Mouse (Mus musculus) heart, embryonic 14.5 days (tissue): ENCODE measurements around the gene Phb2. TPM values are rescaled to one million over a fixed set of nuclear protein-coding genes. Genes with fewer than 3 reads are reported as not detected.

Source experiments
- ATAC-seq: fragments of 200-750 bp; cut with Nextera tagmentation; 2 replicates; pipeline ENCODE4 v1.8.0; 2017; ENCODE audit warnings: low read depth, moderate TSS enrichment; ENCODE audit not compliant: insufficient number of reproducible peaks, insufficient read depth, low FRiP score
- H3K27ac ChIP-seq, 2 experiments: fragments of 200-500 bp in 1 of 2; fragments of 300-500 bp in 1 of 2; sonication (generic) in 1 of 2; replicated peaks in 1 of 2; 2 replicates each; pipeline ENCODE4 v1.5.1; 2012 to 2014; ENCODE audit warnings: low read depth in 2 of 2, low read length in 2 of 2, control low read depth in 1 of 2, mild to moderate bottlenecking in 1 of 2, mixed read lengths in 1 of 2; ENCODE audit not compliant: control insufficient read depth in 1 of 2, insufficient read depth in 1 of 2
- H3K27me3 ChIP-seq: fragments of 300-500 bp; sonication (generic); 2 replicates; pipeline ENCODE4 v1.6.1; 2014; ENCODE audit warnings: mild to moderate bottlenecking, low read length, control low read depth; ENCODE audit not compliant: control insufficient read depth, insufficient read depth
- H3K36me3 ChIP-seq: fragments of 300-500 bp; sonication (generic); 2 replicates; pipeline ENCODE4 v1.6.1; 2014; ENCODE audit warnings: mild to moderate bottlenecking, control low read depth, low read length, mixed read lengths; ENCODE audit not compliant: control insufficient read depth, insufficient read depth
- H3K4me1 ChIP-seq, 2 experiments: fragments of 200-500 bp in 1 of 2; fragments of 300-500 bp in 1 of 2; sonication (generic) in 1 of 2; 2 replicates each; pipeline ENCODE4 v1.6.1; 2012 to 2014; ENCODE audit warnings: low read length in 2 of 2, control low read depth in 1 of 2, mixed read lengths in 1 of 2; ENCODE audit not compliant: control insufficient read depth in 2 of 2, insufficient read depth in 2 of 2
- H3K4me2 ChIP-seq: fragments of 300-500 bp; sonication (generic); 2 replicates; pipeline ENCODE4 v1.6.1; 2014; ENCODE audit warnings: mild to moderate bottlenecking, low read length
- H3K4me3 ChIP-seq, 2 experiments: fragments of 200-500 bp in 1 of 2; fragments of 300-500 bp in 1 of 2; sonication (generic) in 1 of 2; 2 replicates each; pipeline ENCODE4 v1.5.1; 2012 to 2014; ENCODE audit warnings: low read length in 2 of 2, mild to moderate bottlenecking in 2 of 2, control low read depth in 1 of 2, low read depth in 1 of 2, moderate library complexity in 1 of 2; ENCODE audit not compliant: control insufficient read depth in 1 of 2, insufficient read depth in 1 of 2
- H3K9ac ChIP-seq: fragments of 300-500 bp; sonication (generic); 2 replicates; pipeline ENCODE4 v1.6.1; 2014; ENCODE audit warnings: mild to moderate bottlenecking, low read length
- H3K9me3 ChIP-seq: fragments of 300-500 bp; sonication (generic); 2 replicates; pipeline ENCODE4 v1.6.1; 2016; ENCODE audit warnings: low read length, control low read depth; ENCODE audit not compliant: control insufficient read depth
- WGBS: fragments of 180-500 bp; shearing (Covaris S2); extraction: QIAGEN DNeasy Blood & Tissue Kit; methylation state at CpG from one replicate; pipeline ENCODE4 v1.1.7; 2014; 5-methylcytosine and 5-hydroxymethylcytosine counted together
- polyA plus RNA-seq: library from polyadenylated mRNA; unstranded; fragments of >200 nt; fragmentation: Nextera tagmentation; extraction: Ambion mirVana; gene quantifications from 2 replicates; pipeline ENCODE4 v1.2.1, GENCODE M21; 2014

The Phb2 gene
- polyA plus RNA-seq, 1 experiment from 2014 or later = 295 TPM

- H3K27me3 ChIP-seq = no peaks in the 10 kb centered on the region
- H3K4me3 ChIP-seq = no peak overlapping the region
- H3K9ac ChIP-seq = no peak overlapping the region
- peaks cover 24% of the 10 kb centered on the region for H3K36me3 ChIP-seq
- no peak overlapping the region for H3K27ac ChIP-seq
- no peak overlapping the region for H3K4me2 ChIP-seq
- no peak for ATAC-seq
- H3K9me3 ChIP-seq = no peaks in the 10 kb centered on the region
- H3K4me1 ChIP-seq = peaks cover 9 to 22% of the 10 kb centered on the region in 2 experiments
- WGBS = 82% methylated on average over 10 of the region's 10 CpGs
Observed at GRCm38 (mm10) chr6:124739231-124739796, 27.2 kb downstream of the Phb2 start.

DNA sequence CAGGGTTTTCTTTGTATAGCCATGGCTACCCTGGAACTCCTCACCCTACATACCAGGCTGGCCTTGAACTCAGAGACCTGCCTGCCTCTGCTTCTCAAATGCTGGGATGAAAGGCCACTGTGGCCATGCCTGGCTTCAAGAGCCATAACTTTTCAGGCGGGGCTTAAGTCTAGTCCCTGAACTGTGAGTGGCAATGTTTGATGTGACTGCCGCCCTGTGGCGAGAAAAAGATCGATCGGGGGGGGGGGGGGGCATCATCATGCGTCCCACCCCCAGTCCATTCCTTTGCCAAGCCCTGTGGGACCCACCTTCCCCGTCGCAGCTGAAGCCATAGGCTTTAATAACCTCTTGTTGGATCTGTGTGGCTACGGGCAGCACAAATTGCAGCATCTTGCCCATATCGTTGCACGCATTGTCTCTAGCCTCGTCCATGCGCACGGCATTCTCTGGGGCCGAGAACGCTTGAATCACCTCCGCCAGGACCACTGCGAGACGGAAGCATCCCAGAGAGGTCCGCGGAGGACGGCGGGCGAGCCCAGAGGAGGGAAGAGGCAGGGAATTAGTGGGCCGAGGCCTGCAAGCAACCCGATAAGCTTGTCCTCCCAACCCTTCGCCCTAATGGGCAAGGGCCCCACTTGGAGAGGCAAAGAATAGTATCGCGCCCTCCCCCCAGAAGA lies 28.2 kb downstream of the Phb2 start:
- peaks cover 33% of the 10 kb centered on the region for H3K36me3 ChIP-seq
- peak; percentile 13; the same call in 1 of the 2 replicates for ATAC-seq
- no peaks in the 10 kb centered on the region for H3K9me3 ChIP-seq
- peaks cover 9 to 28% of the 10 kb centered on the region in 2 experiments for H3K4me1 ChIP-seq
- peak overlapping the region; percentile 91 for H3K9ac ChIP-seq
- peak overlapping the region; percentile 95 to 99 for H3K27ac ChIP-seq
- peak overlapping the region; percentile 58 to 66 for H3K4me3 ChIP-seq
- WGBS = under 1% methylated on average over 29 of the region's 29 CpGs
- peak overlapping the region; percentile 88 for H3K4me2 ChIP-seq
- H3K27me3 ChIP-seq = no peaks in the 10 kb centered on the region

DNA sequence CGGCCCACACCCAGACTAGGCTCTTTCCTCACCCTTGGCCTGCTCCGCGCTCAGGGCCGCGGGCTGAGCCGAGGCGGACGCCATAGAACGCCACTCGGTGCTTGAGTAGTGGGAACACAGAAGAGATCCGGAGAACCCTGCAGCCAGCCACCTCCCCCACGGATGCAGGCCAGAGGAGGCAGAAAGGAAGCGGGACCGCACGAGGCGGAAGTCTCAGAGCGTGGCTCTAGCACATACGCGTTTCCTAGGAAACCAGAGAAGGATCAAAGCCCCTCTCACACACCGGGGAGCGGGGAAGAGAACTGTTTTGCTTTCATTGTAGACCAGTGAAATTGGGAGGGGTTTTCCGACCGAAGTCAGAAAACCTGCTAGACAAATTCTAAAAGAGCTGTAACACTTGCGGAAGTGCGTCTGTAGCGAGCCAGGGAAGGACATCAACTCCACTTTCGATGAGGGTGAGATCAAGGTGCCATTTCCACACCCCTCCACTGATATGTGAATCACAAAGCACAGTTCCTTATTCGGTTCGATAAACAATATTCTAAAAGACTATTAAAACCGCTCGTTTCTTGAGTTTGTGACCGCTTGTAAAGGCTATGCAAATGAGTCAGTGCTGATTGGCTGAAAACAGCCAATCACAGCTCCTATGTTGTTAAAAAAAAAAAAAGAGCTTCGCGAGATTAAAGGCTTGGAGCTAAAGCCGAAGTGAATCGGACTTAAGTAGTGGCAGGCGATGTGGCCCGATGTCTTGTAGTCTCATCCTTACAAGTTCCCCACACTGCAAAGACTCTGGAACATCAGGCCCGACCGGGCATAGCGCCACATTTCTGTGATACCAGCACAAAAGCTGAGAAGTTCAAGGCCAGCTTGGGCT lies 29.0 kb downstream of the Phb2 start, which contains the start of gene Grcc10:
Gene Grcc10, minus strand, starts transcription at position 487 of the 874 bp plus-strand sequence.
- peak within 1 kb of the TSS; percentile 58 to 66 for H3K4me3 ChIP-seq
- peak; percentile 68 for ATAC-seq
- peak within 1 kb of the TSS; percentile 88 for H3K4me2 ChIP-seq
- no peaks in the 10 kb centered on the region for H3K9me3 ChIP-seq
- under 1% methylated on average over 41 of the region's 41 CpGs for WGBS
- H3K4me1 ChIP-seq = peaks cover 9 to 32% of the 10 kb centered on the region in 2 experiments
- H3K27ac ChIP-seq = peak within 1 kb of the TSS; percentile 95 to 99
- H3K9ac ChIP-seq = peak within 1 kb of the TSS; percentile 91
- peaks cover 33% of the 10 kb centered on the region for H3K36me3 ChIP-seq
- no peaks in the 10 kb centered on the region for H3K27me3 ChIP-seq

DNA sequence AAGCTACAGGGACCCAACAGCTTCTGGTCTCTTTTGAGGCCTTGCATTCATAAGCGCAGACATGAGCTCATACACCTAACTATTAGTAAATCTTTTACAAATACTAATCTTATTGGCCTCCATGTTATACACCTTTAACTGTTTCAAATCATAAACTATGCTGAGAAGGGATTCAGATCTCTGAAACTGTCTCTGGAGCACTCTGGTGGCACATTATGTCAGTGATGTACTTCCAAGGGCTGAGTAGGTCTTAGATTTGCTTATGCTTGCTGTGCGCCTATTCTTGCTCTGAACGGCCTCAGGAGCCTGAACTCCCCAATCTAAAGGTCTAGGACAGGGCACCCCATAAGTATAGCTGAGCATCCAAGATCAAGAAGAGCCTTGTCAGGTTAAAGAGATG lies 29.7 kb downstream of the Phb2 start:
- Histone ChIP-seq H3K9me3 (no peaks in the 10 kb centered on the region), H3K36me3 (peaks cover 35% of the 10 kb centered on the region), H3K4me3 (peak overlapping the region; percentile 16 to 66), H3K27me3 (no peaks in the 10 kb centered on the region), H3K9ac (peak overlapping the region; percentile 91), H3K4me1 (peaks cover 16 to 39% of the 10 kb centered on the region in 2 experiments), H3K4me2 (peak overlapping the region; percentile 88), H3K27ac (peak overlapping the region; percentile 95 to 99)
- 69% methylated on average over 3 of the region's 3 CpGs for WGBS
- no peak for ATAC-seq

GRCm38 (mm10) chr6:124742839-124743514 lies 30.8 kb downstream of the Phb2 start:
- 88% methylated on average over 15 of the region's 15 CpGs for WGBS
- H3K27ac ChIP-seq = no peak overlapping the region
- ATAC-seq = no peak
- no peaks in the 10 kb centered on the region for H3K9me3 ChIP-seq
- H3K4me3 ChIP-seq = no peak overlapping the region
- peaks cover 16 to 39% of the 10 kb centered on the region in 2 experiments for H3K4me1 ChIP-seq
- no peak overlapping the region for H3K4me2 ChIP-seq
- peaks cover 46% of the 10 kb centered on the region for H3K36me3 ChIP-seq
- no peaks in the 10 kb centered on the region for H3K27me3 ChIP-seq
- H3K9ac ChIP-seq = no peak overlapping the region

- peaks cover 53% of the 10 kb centered on the region for H3K36me3 ChIP-seq
- H3K9ac ChIP-seq = no peak overlapping the region
- no peak for ATAC-seq
- H3K4me1 ChIP-seq = peaks cover 15 to 36% of the 10 kb centered on the region in 2 experiments
- no peak overlapping the region for H3K4me2 ChIP-seq
- no peak overlapping the region for H3K4me3 ChIP-seq
- no peaks in the 10 kb centered on the region for H3K9me3 ChIP-seq
- H3K27ac ChIP-seq = no peak overlapping the region
- no peaks in the 10 kb centered on the region for H3K27me3 ChIP-seq
- 89% methylated on average over 8 of the region's 8 CpGs for WGBS
Observed at GRCm38 (mm10) chr6:124743647-124744046, 31.5 kb downstream of the Phb2 start.

- Histone ChIP-seq H3K4me2 (peak overlapping the region; percentile 98), H3K27ac (peak overlapping the region; percentile 52 to 56; a peak in 2 of 4 replicates), H3K4me3 (peak overlapping the region; percentile 24 to 58), H3K27me3 (no peaks in the 10 kb centered on the region), H3K9me3 (no peaks in the 10 kb centered on the region), H3K9ac (peak overlapping the region; percentile 70), H3K36me3 (peaks cover 60% of the 10 kb centered on the region), H3K4me1 (peaks cover 11 to 25% of the 10 kb centered on the region in 2 experiments)
- no peak for ATAC-seq
- 71% methylated on average over 26 of the region's 26 CpGs for WGBS
Observed at GRCm38 (mm10) chr6:124744755-124745321, 32.7 kb downstream of the Phb2 start.
